Mouse (Mus musculus) liver, embryonic 14 days (tissue): ENCODE measurements around the gene Rpsa. TPM values are rescaled to one million over a fixed set of nuclear protein-coding genes. Genes with fewer than 3 reads are reported as not detected.

ENCODE experiments used
- polyA plus RNA-seq: library from polyadenylated mRNA; depleted of rRNA; stranded (reverse); fragments of >200 nt; gene quantifications from 2 replicates; pipeline ENCODE4 v1.2.3, GENCODE M21; 2012; rRNA removed

The Rpsa gene
- polyA plus RNA-seq, result 1,453 and 1,626 TPM in 2 replicates

GRCm38 (mm10) chr9:120127538-120128251 lies at the start of gene Rpsa:
Rpsa (plus strand) TSS chr9:120127689.

GRCm38 (mm10) chr9:120091696-120092238 lies 35.7 kb upstream of the Rpsa start, which contains the start of gene Ccr8:
Ccr8 (plus strand) TSS chr9:120092114.

DNA sequence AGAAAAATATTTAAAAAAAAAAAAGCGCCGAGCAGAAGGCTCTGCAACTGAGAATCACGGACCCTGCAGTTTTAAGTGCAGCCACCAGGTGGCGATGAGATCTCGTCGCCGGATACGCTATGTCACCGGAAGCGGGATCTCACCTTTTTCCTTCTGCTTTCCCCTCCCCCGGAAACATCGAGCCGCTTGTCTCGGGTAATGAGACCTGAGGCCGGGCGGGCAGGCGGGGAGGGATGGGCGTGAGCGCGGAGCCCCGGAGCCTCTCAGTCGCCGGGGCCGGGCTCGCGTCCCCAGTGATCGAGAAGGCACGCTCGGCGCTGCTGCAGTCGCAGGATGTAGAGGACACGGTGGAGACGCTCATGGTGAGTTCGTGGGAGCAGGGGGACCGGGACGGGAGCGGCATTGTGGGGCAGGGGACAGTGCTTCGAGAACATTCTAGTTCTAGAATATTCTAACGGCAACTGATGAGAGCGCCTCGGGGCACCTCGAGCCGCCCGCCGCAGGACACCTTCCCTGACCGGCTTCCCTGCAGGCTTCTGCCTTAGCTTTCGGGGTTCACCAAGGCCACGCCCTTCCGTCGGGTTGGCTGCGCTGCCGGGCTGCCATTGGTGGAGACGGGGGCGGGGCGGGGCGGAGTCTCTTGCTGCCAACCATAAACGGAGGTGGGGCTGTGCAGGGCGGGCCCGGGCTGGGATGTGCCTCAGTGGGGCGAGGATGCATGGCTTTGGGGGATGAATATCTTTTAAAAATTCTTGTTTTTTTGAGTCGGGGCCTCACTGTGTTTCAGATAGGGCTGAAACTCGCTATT lies 17.1 kb upstream of the Rpsa start, which contains the start of gene Slc25a38:
Gene Slc25a38 (plus strand): TSS at position 164 of the 808 bp plus-strand sequence.

DNA sequence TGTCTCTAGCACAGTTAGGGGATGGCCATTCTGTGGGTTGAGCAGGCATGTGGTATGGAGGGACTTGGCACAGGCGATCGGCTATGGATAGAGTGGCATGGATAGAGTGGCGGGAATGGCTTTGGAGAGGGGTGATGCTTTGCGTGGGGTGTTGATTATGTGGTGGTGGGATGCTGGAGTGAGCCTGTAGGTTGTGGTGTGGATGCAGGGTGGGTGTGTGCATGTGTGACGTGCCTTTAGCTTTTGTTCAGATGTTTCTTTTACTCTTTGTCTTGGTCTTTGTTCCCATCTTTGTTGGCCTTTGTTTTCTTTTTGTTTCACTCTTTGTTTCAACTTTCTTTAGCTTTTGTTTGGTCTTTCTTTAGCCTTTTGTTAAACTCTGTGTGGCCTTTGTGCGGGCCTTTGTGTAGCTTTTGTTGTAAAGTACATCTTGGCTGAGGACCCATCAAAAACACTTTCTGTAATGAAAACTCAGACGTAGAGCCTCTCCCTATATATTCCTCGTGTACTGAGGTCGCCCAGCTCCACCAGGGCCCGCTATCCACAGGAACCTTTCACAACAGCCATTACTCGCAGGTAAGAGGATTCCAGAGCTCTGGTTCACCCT lies 21.8 kb downstream of the Rpsa start, which contains the start of gene Mobp:
Gene Mobp (plus strand): TSS at position 486 of the 607 bp plus-strand sequence.

Other genes with a start within 250 kb of the Rpsa start
- 16.0 and 17.1 TPM in 2 replicates for gene Wdr48, start 232.8 kb upstream of the Rpsa start, polyA plus RNA-seq
- gene Gorasp1, start 190.1 kb upstream of the Rpsa start, polyA plus RNA-seq, result 5.2 and 6.1 TPM in 2 replicates
- gene Ttc21a, start 190.1 kb upstream of the Rpsa start, polyA plus RNA-seq, result 0.12 and 0.23 TPM in 2 replicates
- gene Csrnp1, start 143.0 kb upstream of the Rpsa start, polyA plus RNA-seq, result 1.8 and 3.0 TPM in 2 replicates
- gene Xirp1, start 104.1 kb upstream of the Rpsa start, polyA plus RNA-seq, result 0.02 TPM in 1 of 2 replicates, not detected in the other
- gene Cx3cr1, start 57.8 kb upstream of the Rpsa start, polyA plus RNA-seq, result 1.1 and 1.6 TPM in 2 replicates
- gene Ccr8, start 35.6 kb upstream of the Rpsa start, polyA plus RNA-seq, result not detected in 2 replicates
- 102 and 109 TPM in 2 replicates for gene Slc25a38, start 17.3 kb upstream of the Rpsa start, polyA plus RNA-seq
- not detected in 2 replicates for gene Mobp, start 22.0 kb downstream of the Rpsa start, polyA plus RNA-seq
- gene Myrip, start 173.8 kb downstream of the Rpsa start, polyA plus RNA-seq, result 0.02 TPM in 2 replicates